Mouse (Mus musculus) lung, embryonic 14.5 days (tissue): ENCODE measurements around the gene Itgb3. TPM values are rescaled to one million over a fixed set of nuclear protein-coding genes. Genes with fewer than 3 reads are reported as not detected.

Source experiments
- ATAC-seq: fragments of 200-750 bp; cut with Nextera tagmentation; 2 replicates; pipeline ENCODE4 v1.8.0; 2017; ENCODE audit warnings: mild to moderate bottlenecking, moderate TSS enrichment, moderate library complexity; ENCODE audit not compliant: insufficient read depth
- DNase-seq: peaks from one replicate; pipeline ENCODE4 v3.0.0-alpha.2; 2015
- H3K27ac ChIP-seq: fragments of 300-500 bp; sonication (generic); 2 replicates; pipeline ENCODE4 v1.5.1; 2014; ENCODE audit warnings: low read depth, mild to moderate bottlenecking, moderate library complexity
- H3K27me3 ChIP-seq: fragments of 300-500 bp; sonication (generic); 2 replicates; pipeline ENCODE4 v1.6.1; 2014; ENCODE audit warnings: low read length, control low read depth; ENCODE audit not compliant: insufficient read depth
- H3K36me3 ChIP-seq: fragments of 300-500 bp; sonication (generic); 2 replicates; pipeline ENCODE4 v1.6.1; 2014; ENCODE audit warnings: control low read depth; ENCODE audit not compliant: insufficient read depth
- H3K4me1 ChIP-seq: fragments of 300-500 bp; sonication (generic); 2 replicates; pipeline ENCODE4 v1.6.1; 2014; ENCODE audit warnings: antibody characterized with exemption, control low read depth; ENCODE audit not compliant: insufficient read depth
- H3K4me2 ChIP-seq: fragments of 300-500 bp; sonication (generic); 2 replicates; pipeline ENCODE4 v1.6.1; 2014; ENCODE audit warnings: mild to moderate bottlenecking
- H3K4me3 ChIP-seq: fragments of 300-500 bp; sonication (generic); 2 replicates; pipeline ENCODE4 v1.5.1; 2014; ENCODE audit warnings: low read depth, low read length
- H3K9ac ChIP-seq: fragments of 300-500 bp; sonication (generic); 2 replicates; pipeline ENCODE4 v1.6.1; 2014
- H3K9me3 ChIP-seq: fragments of 300-500 bp; sonication (generic); 2 replicates; pipeline ENCODE4 v1.6.1; 2016; ENCODE audit warnings: low read depth, low read length, control low read depth
- CTCF ChIP-seq: IDR thresholded peaks from 2 replicates; pipeline ENCODE4 v1.5.1; 2016; ENCODE audit warnings: antibody characterized with exemption, low read depth
- WGBS: fragments of 180-500 bp; shearing (Covaris S2); extraction: QIAGEN DNeasy Blood & Tissue Kit; methylation state at CpG from one replicate; pipeline ENCODE4 v1.1.7; 2014; 5-methylcytosine and 5-hydroxymethylcytosine counted together
- polyA plus RNA-seq: library from polyadenylated mRNA; unstranded; fragments of >200 nt; fragmentation: Nextera tagmentation; extraction: Ambion mirVana; gene quantifications from 2 replicates; pipeline ENCODE4 v1.2.1, GENCODE M21; 2014

Itgb3 gene
- 1.9 and 2.1 TPM in 2 replicates for polyA plus RNA-seq

GRCm38 (mm10) chr11:104607491-104608245 is at the start of gene Itgb3:
Gene Itgb3 (plus strand): TSS chr11:104608000.
- H3K9me3 ChIP-seq: no peaks in the 10 kb centered on the region
- peak; percentile 88 for DNase-seq
- H3K27me3 ChIP-seq: 0 out of 2 replicates have a peak, but pooled peaks cover 8% of the 10 kb centered on the region
- H3K36me3 ChIP-seq: no peaks in the 10 kb centered on the region
- no peak within 1 kb of the TSS; the same call in 1 of the 2 replicates for H3K27ac ChIP-seq
- peak; percentile 89 for ATAC-seq
- H3K4me2 ChIP-seq: peak within 1 kb of the TSS; percentile 89
- peaks cover 9% of the 10 kb centered on the region; the same call in 1 of the 2 replicates for H3K4me1 ChIP-seq
- under 1% methylated on average over 51 of the region's 51 CpGs for WGBS
- TF ChIP-seq CTCF: peak; percentile 41
- peak within 1 kb of the TSS; percentile 48 for H3K4me3 ChIP-seq
- peak within 1 kb of the TSS; percentile 53 for H3K9ac ChIP-seq

GRCm38 (mm10) chr11:104558065-104558464 is 49.7 kb upstream of the Itgb3 start:
- Histone ChIP-seq H3K9me3 (no peaks in the 10 kb centered on the region), H3K9ac (no peak overlapping the region), H3K27me3 (no peaks in the 10 kb centered on the region), H3K4me2 (no peak overlapping the region), H3K4me1 (no peaks in the 10 kb centered on the region), H3K36me3 (no peaks in the 10 kb centered on the region), H3K27ac (no peak overlapping the region), H3K4me3 (no peak overlapping the region)
- DNase-seq (no peak), ATAC-seq (no peak)
- no peak for TF ChIP-seq CTCF
- 56% methylated on average over 4 of the region's 4 CpGs for WGBS

GRCm38 (mm10) chr11:104558651-104559403 is 49.0 kb upstream of the Itgb3 start:
- H3K27ac ChIP-seq: no peak overlapping the region
- ATAC-seq (no peak), DNase-seq (no peak)
- H3K9me3 ChIP-seq: no peaks in the 10 kb centered on the region
- no peak overlapping the region for H3K9ac ChIP-seq
- H3K4me3 ChIP-seq: no peak overlapping the region
- no peaks in the 10 kb centered on the region for H3K4me1 ChIP-seq
- TF ChIP-seq CTCF: no peak
- no peaks in the 10 kb centered on the region for H3K27me3 ChIP-seq
- no peaks in the 10 kb centered on the region for H3K36me3 ChIP-seq
- H3K4me2 ChIP-seq: no peak overlapping the region
- 46% methylated on average over 4 of the region's 4 CpGs for WGBS

DNA sequence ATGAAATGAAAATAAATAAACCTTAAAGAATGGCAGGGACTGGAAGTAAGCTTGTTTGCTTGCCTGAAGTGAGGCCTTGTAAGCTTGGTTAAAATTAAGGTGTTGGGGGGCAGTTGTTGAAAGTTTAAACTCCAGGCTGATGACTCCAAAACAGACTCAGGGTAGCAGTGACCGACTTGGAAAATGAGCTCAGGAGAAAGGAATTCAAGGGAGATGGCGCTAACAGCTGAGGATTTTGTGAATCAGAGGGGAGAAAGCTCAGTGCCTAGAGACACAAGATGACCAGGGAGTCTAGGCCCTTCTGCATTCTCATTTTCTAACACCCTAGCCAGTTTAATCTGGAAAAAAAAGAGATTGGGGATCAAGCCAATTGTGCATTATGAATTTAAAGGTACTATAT is 46.8 kb upstream of the Itgb3 start:
- Histone ChIP-seq H3K27ac (no peak overlapping the region), H3K4me2 (no peak overlapping the region), H3K9ac (no peak overlapping the region), H3K36me3 (no peaks in the 10 kb centered on the region), H3K4me1 (no peaks in the 10 kb centered on the region), H3K4me3 (no peak overlapping the region), H3K27me3 (no peaks in the 10 kb centered on the region), H3K9me3 (no peaks in the 10 kb centered on the region)
- TF ChIP-seq CTCF: no peak
- WGBS: 27% methylated on average over 2 of the region's 2 CpGs
- DNase-seq (no peak), ATAC-seq (no peak)

DNA sequence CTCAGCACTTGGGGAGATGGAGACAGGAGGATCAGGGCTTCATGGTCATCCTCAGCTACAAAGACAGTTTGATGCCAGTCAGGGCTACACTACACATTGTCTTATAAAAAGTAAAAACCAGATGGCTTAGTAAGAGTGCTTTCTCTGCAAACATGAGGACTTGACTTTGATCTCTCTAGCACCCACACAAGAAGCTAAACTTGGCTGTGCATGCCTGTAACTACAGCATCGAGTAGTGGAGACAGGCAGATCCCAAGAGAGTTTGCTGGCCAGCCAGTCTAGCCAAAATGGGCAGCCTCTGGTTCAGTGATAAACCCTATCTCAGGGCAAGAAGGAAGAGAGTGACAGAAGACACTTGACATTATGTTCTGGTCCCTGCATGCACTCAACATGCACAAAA is 44.3 kb upstream of the Itgb3 start:
- H3K4me3 ChIP-seq: no peak overlapping the region
- no peaks in the 10 kb centered on the region for H3K36me3 ChIP-seq
- no peaks in the 10 kb centered on the region for H3K27me3 ChIP-seq
- 47% methylated on average over 1 of the region's 1 CpGs for WGBS
- H3K4me2 ChIP-seq: no peak overlapping the region
- H3K27ac ChIP-seq: no peak overlapping the region
- no peak for TF ChIP-seq CTCF
- H3K9me3 ChIP-seq: no peaks in the 10 kb centered on the region
- H3K4me1 ChIP-seq: no peaks in the 10 kb centered on the region
- no peak overlapping the region for H3K9ac ChIP-seq
- DNase-seq (no peak), ATAC-seq (no peak)

- Histone ChIP-seq H3K9ac (no peak overlapping the region), H3K4me3 (no peak overlapping the region), H3K27ac (no peak overlapping the region), H3K4me1 (no peaks in the 10 kb centered on the region), H3K27me3 (no peaks in the 10 kb centered on the region), H3K9me3 (no peaks in the 10 kb centered on the region), H3K4me2 (no peak overlapping the region), H3K36me3 (no peaks in the 10 kb centered on the region)
- no peak for DNase-seq
- no peak for TF ChIP-seq CTCF
- 63% methylated on average over 9 of the region's 9 CpGs for WGBS
- ATAC-seq: no peak
Measured at GRCm38 (mm10) chr11:104565172-104565571, 42.6 kb upstream of the Itgb3 start.

GRCm38 (mm10) chr11:104566097-104566496 is 41.7 kb upstream of the Itgb3 start:
- no peak for ATAC-seq
- no peak for TF ChIP-seq CTCF
- Histone ChIP-seq H3K4me1 (no peaks in the 10 kb centered on the region), H3K27me3 (no peaks in the 10 kb centered on the region), H3K4me3 (no peak overlapping the region), H3K9me3 (no peaks in the 10 kb centered on the region), H3K9ac (no peak overlapping the region), H3K4me2 (no peak overlapping the region), H3K36me3 (no peaks in the 10 kb centered on the region), H3K27ac (no peak overlapping the region)
- DNase-seq: no peak
- WGBS: 81% methylated on average over 6 of the region's 6 CpGs
